Mouse (Mus musculus) midbrain, postnatal 0 days (tissue): Measurements from ENCODE around the gene Taok2. TPM values are rescaled to one million over a fixed set of nuclear protein-coding genes. Genes with fewer than 3 reads are reported as not detected.
A peak's percentile ranks its signal among the peaks of the same experiment; 100 is the strongest.

Source experiments
- ATAC-seq: fragments of 200-750 bp; cut with Nextera tagmentation; 2 replicates; pipeline ENCODE4 v1.8.0; 2017; ENCODE audit warnings: moderate number of reproducible peaks, mild to moderate bottlenecking, moderate TSS enrichment, moderate library complexity; ENCODE audit not compliant: low FRiP score
- DNase-seq: peaks from one replicate; pipeline ENCODE4 v3.0.0-alpha.2; 2015; ENCODE audit warnings: low spot score
- H3K27ac ChIP-seq: fragments of 300-500 bp; sonication (generic); 2 replicates; pipeline ENCODE4 v1.5.1; 2014; ENCODE audit warnings: low read depth, mild to moderate bottlenecking, low read length, mixed read lengths
- H3K27me3 ChIP-seq: fragments of 300-500 bp; sonication (generic); 2 replicates; pipeline ENCODE4 v1.6.1; 2014; ENCODE audit warnings: low read length, control low read depth, mixed read lengths; ENCODE audit not compliant: insufficient read depth
- H3K36me3 ChIP-seq: fragments of 300-500 bp; sonication (generic); 2 replicates; pipeline ENCODE4 v1.6.1; 2014; ENCODE audit warnings: low read length, control low read depth, mixed read lengths; ENCODE audit not compliant: insufficient read depth
- H3K4me1 ChIP-seq: fragments of 300-500 bp; sonication (generic); 2 replicates; pipeline ENCODE4 v1.6.1; 2014; ENCODE audit warnings: mild to moderate bottlenecking, control low read depth, antibody characterized with exemption, low read length, mixed read lengths; ENCODE audit not compliant: insufficient read depth
- H3K4me2 ChIP-seq: fragments of 300-500 bp; sonication (generic); 2 replicates; pipeline ENCODE4 v1.6.1; 2014; ENCODE audit warnings: low read depth, mild to moderate bottlenecking, low read length, mixed read lengths; ENCODE audit not compliant: poor library complexity, severe bottlenecking
- H3K4me3 ChIP-seq: fragments of 300-500 bp; sonication (generic); 2 replicates; pipeline ENCODE4 v1.5.1; 2014; ENCODE audit warnings: low read depth, mild to moderate bottlenecking, low read length, moderate library complexity
- H3K9ac ChIP-seq: fragments of 300-500 bp; sonication (generic); replicated peaks from 2 replicates; pipeline ENCODE4 v1.6.1; 2014; ENCODE audit warnings: mild to moderate bottlenecking, low read length, moderate library complexity, mixed read lengths; ENCODE audit not compliant: poor library complexity, severe bottlenecking
- H3K9me3 ChIP-seq: fragments of 300-500 bp; sonication (generic); 2 replicates; pipeline ENCODE4 v1.6.1; 2016; ENCODE audit warnings: low read length, control low read depth
- CTCF ChIP-seq: IDR thresholded peaks from 2 replicates; pipeline ENCODE4 v1.5.1; 2016; ENCODE audit warnings: antibody characterized with exemption, mild to moderate bottlenecking
- WGBS: fragments of 180-500 bp; shearing (Covaris S2); extraction: QIAGEN DNeasy Blood & Tissue Kit; methylation state at CpG from one replicate; pipeline ENCODE4 v1.1.7; 2014; 5-methylcytosine and 5-hydroxymethylcytosine counted together
- polyA plus RNA-seq: library from polyadenylated mRNA; unstranded; fragments of >200 nt; fragmentation: Nextera tagmentation; extraction: Ambion mirVana; gene quantifications from 2 replicates; pipeline ENCODE4 v1.2.1, GENCODE M21; 2015
- total RNA-seq: library from RNA; depleted of rRNA; stranded (reverse); fragments of >200 nt; gene quantifications from 2 replicates; pipeline ENCODE4 v1.2.3, GENCODE M21; 2014

The Taok2 gene
- total and polyA plus RNA-seq, 2 experiments from 2014 or later, result 47.3 to 160 TPM

GRCm38 (mm10) chr7:126869780-126870519, 14.6 kb downstream of the Taok2 start:
- H3K9me3 ChIP-seq, result no peaks in the 10 kb centered on the region
- 91% methylated on average over 23 of the region's 23 CpGs for WGBS
- no peak overlapping the region for H3K4me3 ChIP-seq
- DNase-seq, result no peak
- H3K9ac ChIP-seq, result no peak overlapping the region
- H3K27me3 ChIP-seq, result no peaks in the 10 kb centered on the region
- H3K4me1 ChIP-seq, result no peaks in the 10 kb centered on the region
- no peak for ATAC-seq
- no peak overlapping the region for H3K4me2 ChIP-seq
- peaks cover 96% of the 10 kb centered on the region for H3K36me3 ChIP-seq
- TF ChIP-seq CTCF, result no peak
- no peak overlapping the region for H3K27ac ChIP-seq

- Histone ChIP-seq H3K36me3 (peaks cover 87% of the 10 kb centered on the region), H3K4me3 (no peak overlapping the region), H3K27ac (no peak overlapping the region), H3K4me1 (peaks cover 7% of the 10 kb centered on the region; the same call in 1 of the 2 replicates), H3K9ac (no peak overlapping the region), H3K9me3 (no peaks in the 10 kb centered on the region), H3K4me2 (no peak overlapping the region), H3K27me3 (no peaks in the 10 kb centered on the region)
- no peak for DNase-seq
- TF ChIP-seq CTCF, result no peak
- 86% methylated on average over 12 of the region's 12 CpGs for WGBS
- no peak for ATAC-seq
Measured at GRCm38 (mm10) chr7:126868003-126868402, 16.5 kb downstream of the Taok2 start.

- no peaks in the 10 kb centered on the region for H3K27me3 ChIP-seq
- 95% methylated on average over 2 of the region's 2 CpGs for WGBS
- H3K27ac ChIP-seq, result no peak overlapping the region
- H3K9me3 ChIP-seq, result no peaks in the 10 kb centered on the region
- peaks cover 82% of the 10 kb centered on the region for H3K36me3 ChIP-seq
- ATAC-seq, result no peak
- H3K4me2 ChIP-seq, result no peak overlapping the region
- no peak overlapping the region for H3K9ac ChIP-seq
- no peak overlapping the region for H3K4me3 ChIP-seq
- DNase-seq, result no peak
- H3K4me1 ChIP-seq, result peaks cover 7% of the 10 kb centered on the region; the same call in 1 of the 2 replicates
- no peak for TF ChIP-seq CTCF
Measured at GRCm38 (mm10) chr7:126867534-126867933, 17.0 kb downstream of the Taok2 start.

- Histone ChIP-seq H3K9me3 (no peaks in the 10 kb centered on the region), H3K27ac (0 out of 2 replicates have a peak overlapping the region, but pooled peaks have one; percentile 77), H3K4me3 (no peak overlapping the region), H3K4me2 (peak overlapping the region; percentile 75), H3K36me3 (peaks cover 48% of the 10 kb centered on the region), H3K4me1 (peaks cover 10% of the 10 kb centered on the region; the same call in 1 of the 2 replicates), H3K9ac (peak overlapping the region; percentile 60; the same call in 1 of the 2 replicates), H3K27me3 (no peaks in the 10 kb centered on the region)
- DNase-seq, result no peak
- WGBS, result 67% methylated on average over 6 of the region's 6 CpGs
- no peak for TF ChIP-seq CTCF
- ATAC-seq, result no peak
Measured at GRCm38 (mm10) chr7:126863791-126864190, 20.7 kb downstream of the Taok2 start.

- Histone ChIP-seq H3K9me3 (no peaks in the 10 kb centered on the region), H3K4me3 (peak within 1 kb of the TSS; percentile 52), H3K4me1 (peaks cover 10% of the 10 kb centered on the region; the same call in 1 of the 2 replicates), H3K36me3 (peaks cover 38% of the 10 kb centered on the region), H3K27ac (peak within 1 kb of the TSS; percentile 77), H3K9ac (peak within 1 kb of the TSS; percentile 65), H3K27me3 (no peaks in the 10 kb centered on the region), H3K4me2 (peak within 1 kb of the TSS; percentile 75)
- TF ChIP-seq CTCF, result peak; percentile 27; the same call in 1 of the 2 replicates
- peak; percentile 99 for DNase-seq
- peak; percentile 85 for ATAC-seq
- WGBS, result under 1% methylated on average over 41 of the region's 41 CpGs
Measured at GRCm38 (mm10) chr7:126862147-126862784, 22.2 kb downstream of the Taok2 start, which contains the start of gene Ino80e. Ino80e (minus strand) TSS chr7:126862377.
